8 mouse cellular contexts compared by ENCODE assay signal in the genomic region with DNA sequence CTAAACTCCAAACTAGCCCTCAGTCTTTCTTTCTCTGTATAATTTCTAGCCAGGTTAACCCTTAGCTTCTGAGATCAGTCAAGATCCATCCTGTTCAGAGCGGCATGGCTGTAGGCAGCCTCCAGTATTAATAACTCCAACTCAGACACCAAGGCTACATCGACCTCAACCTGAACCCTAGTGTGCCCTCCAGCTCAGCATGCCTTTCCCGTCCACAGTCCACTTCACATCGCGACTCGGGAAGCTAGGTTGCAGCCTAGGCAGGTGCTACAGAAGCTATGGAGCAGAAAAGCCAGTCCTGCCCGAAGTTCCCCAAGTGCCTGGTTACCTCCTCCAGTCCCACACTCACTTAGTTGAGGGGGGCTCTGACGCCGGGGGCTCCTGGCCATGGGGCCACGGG. TPM values are rescaled to one million over a fixed set of nuclear protein-coding genes. Genes with fewer than 3 reads are reported as not detected.
DNase-seq lines count a peak whose midpoint lies in the region; ATAC-seq and TF ChIP-seq lines count a peak whose summit lies in the region.

No protein-coding gene starts in this region.

- WGBS in heart, embryonic 12.5 days, result 60% methylated on average over 10 of the region's 10 CpGs
- 74% methylated on average over 10 of the region's 10 CpGs for WGBS in stomach, embryonic 14.5 days
- WGBS in stomach, postnatal 0 days, result 79% methylated on average over 10 of the region's 10 CpGs

- 0 out of 2 replicates have a peak, but pooled peaks cover 6% of the 10 kb centered on the region for H3K9me3 ChIP-seq in heart, embryonic 12.5 days (replicated peaks)
- no peaks in the 10 kb centered on the region for H3K9me3 ChIP-seq in stomach, embryonic 14.5 days (ENCODE audit: control insufficient read depth, low read depth, low read length)
- H3K9me3 ChIP-seq in stomach, postnatal 0 days (ENCODE audit: control insufficient read depth, low read length), result no peaks in the 10 kb centered on the region

- H3K4me1 ChIP-seq in heart, embryonic 12.5 days (replicated peaks), result peaks cover 22% of the 10 kb centered on the region
- 0 out of 2 replicates have a peak, but pooled peaks cover 9% of the 10 kb centered on the region for H3K4me1 ChIP-seq in stomach, embryonic 14.5 days (ENCODE audit: control insufficient read depth, insufficient read depth, low read length)
- peaks cover 4% of the 10 kb centered on the region; the same call in 1 of the 2 replicates for H3K4me1 ChIP-seq in stomach, postnatal 0 days (replicated peaks; ENCODE audit: control insufficient read depth, insufficient read depth)

- H3K27me3 ChIP-seq in heart, embryonic 12.5 days (replicated peaks), result no peaks in the 10 kb centered on the region
- no peaks in the 10 kb centered on the region for H3K27me3 ChIP-seq in stomach, embryonic 14.5 days (ENCODE audit: control insufficient read depth, insufficient read depth, low read length)
- no peaks in the 10 kb centered on the region for H3K27me3 ChIP-seq in stomach, postnatal 0 days (ENCODE audit: control insufficient read depth, insufficient read depth, low read length)

- no peak for DNase-seq in heart, postnatal 36 days
- DNase-seq in stomach, postnatal 0 days (ENCODE audit: low spot score), result no peak
- DNase-seq in kidney, postnatal 36 days, result peak; percentile 63 to 69
- no peak for DNase-seq in adrenal gland, postnatal 25 days
- DNase-seq in right cerebral cortex, postnatal 36 days (ENCODE audit: low spot score in 2 of 2), result no peak
- no peak for DNase-seq in left cerebral cortex, postnatal 25 days (ENCODE audit: low spot score in 2 of 2)

- peak overlapping the region; percentile 41 for H3K4me3 ChIP-seq in heart, embryonic 12.5 days
- no peak overlapping the region; the same call in 1 of the 2 replicates for H3K4me3 ChIP-seq in stomach, embryonic 14.5 days (ENCODE audit: low read depth, low read length)
- H3K4me3 ChIP-seq in stomach, postnatal 0 days (ENCODE audit: low read depth, low read length), result no peak overlapping the region

- ATAC-seq in heart, embryonic 12.5 days (ENCODE audit: insufficient number of reproducible peaks, low FRiP score), result no peak
- ATAC-seq in stomach, embryonic 14.5 days (ENCODE audit: insufficient number of reproducible peaks, insufficient read depth, low FRiP score, low read depth), result no peak
- ATAC-seq in stomach, postnatal 0 days (ENCODE audit: low FRiP score, low TSS enrichment), result no peak

- intact Hi-C loops in heart, postnatal 36 days (cut with DNase I), result loop anchor here (5.0 kb wide), 1 partner anchor 40 kb away; no protein-coding TSS in a partner anchor
- intact Hi-C loops in left cerebral cortex, postnatal 25 days (cut with DNase I), result no loop called here

- peak overlapping the region; percentile 70 for H3K4me2 ChIP-seq in heart, embryonic 12.5 days
- H3K4me2 ChIP-seq in stomach, embryonic 14.5 days (replicated peaks; ENCODE audit: low read depth, low read length), result peak overlapping the region; percentile 53
- H3K4me2 ChIP-seq in stomach, postnatal 0 days (replicated peaks; ENCODE audit: low read depth), result no peak overlapping the region

- no peaks in the 10 kb centered on the region for H3K36me3 ChIP-seq in heart, embryonic 12.5 days
- no peaks in the 10 kb centered on the region for H3K36me3 ChIP-seq in stomach, embryonic 14.5 days (ENCODE audit: control insufficient read depth, insufficient read depth, low read length)
- H3K36me3 ChIP-seq in stomach, postnatal 0 days (ENCODE audit: control insufficient read depth, insufficient read depth, low read length), result peaks cover 3% of the 10 kb centered on the region; the same call in 1 of the 2 replicates

- TF ChIP-seq EP300 in stomach, postnatal 0 days (optimal IDR thresholded peaks at IDR 0.05), result no peak

- H3K9ac ChIP-seq in heart, embryonic 12.5 days, result peak overlapping the region; percentile 47
- no peak overlapping the region for H3K9ac ChIP-seq in stomach, embryonic 14.5 days (replicated peaks; ENCODE audit: low read depth, low read length)
- H3K9ac ChIP-seq in stomach, postnatal 0 days (ENCODE audit: low read length), result no peak overlapping the region

- no peak overlapping the region for H3K27ac ChIP-seq in heart, embryonic 12.5 days (ENCODE audit: poor library complexity, severe bottlenecking)
- no peak overlapping the region for H3K27ac ChIP-seq in stomach, embryonic 14.5 days (ENCODE audit: low read length)
- H3K27ac ChIP-seq in stomach, postnatal 0 days (replicated peaks), result no peak overlapping the region

- TF ChIP-seq CTCF in stomach, postnatal 0 days (IDR thresholded peaks at IDR 0.05; ENCODE audit: low read depth), result no peak

RNA-seq across cellular contexts. Expression of gene Slc25a44, which starts 12.5 kb away (rescaled TPM):
- polyA plus RNA-seq in heart, embryonic 12.5 days (2016; fragmentation: Nextera tagmentation; extraction: Ambion mirVana), result 14.1 and 14.3 TPM in 2 replicates
- 10 to 100 TPM; 11.6 to 15.6 TPM for total RNA-seq in heart, postnatal 36 days (2021)
- 18.2 and 18.4 TPM in 2 replicates for polyA plus RNA-seq in stomach, embryonic 14.5 days (2014; fragmentation: Nextera tagmentation; extraction: Ambion mirVana)
- 9.7 and 9.8 TPM in 2 replicates for polyA plus RNA-seq in stomach, postnatal 0 days (2015; fragmentation: Nextera tagmentation; extraction: Ambion mirVana)
- 42.9 and 45.9 TPM in 2 replicates for total RNA-seq in adrenal gland, postnatal 25 days (2021)
- total RNA-seq in left cerebral cortex, postnatal 25 days (2021), result 10 to 100 TPM; 77.4 to 79.3 TPM

RNA-seq across cellular contexts. Expression of gene Sema4a, which starts 23.5 kb away (rescaled TPM):
- 0.92 and 1.3 TPM in 2 replicates for polyA plus RNA-seq in heart, embryonic 12.5 days (2016; fragmentation: Nextera tagmentation; extraction: Ambion mirVana)
- total RNA-seq in heart, postnatal 36 days (2021), result 1 to 10 TPM; 3.1 to 3.6 TPM
- 8.9 and 11.8 TPM in 2 replicates for polyA plus RNA-seq in stomach, embryonic 14.5 days (2014; fragmentation: Nextera tagmentation; extraction: Ambion mirVana)
- 27.9 and 32.7 TPM in 2 replicates for polyA plus RNA-seq in stomach, postnatal 0 days (2015; fragmentation: Nextera tagmentation; extraction: Ambion mirVana)
- total RNA-seq in adrenal gland, postnatal 25 days (2021), result 6.0 and 6.2 TPM in 2 replicates
- 10 to 100 TPM; 49.2 to 57.9 TPM for total RNA-seq in left cerebral cortex, postnatal 25 days (2021)

RNA-seq across cellular contexts. Expression of gene Pmf1, which starts 27.3 kb away (rescaled TPM):
- polyA plus RNA-seq in heart, embryonic 12.5 days (2016; fragmentation: Nextera tagmentation; extraction: Ambion mirVana), result 100 and 104 TPM in 2 replicates
- total RNA-seq in heart, postnatal 36 days (2021), result 10 to 100 TPM; 14.5 to 18.3 TPM
- polyA plus RNA-seq in stomach, embryonic 14.5 days (2014; fragmentation: Nextera tagmentation; extraction: Ambion mirVana), result 136 and 143 TPM in 2 replicates
- 55.6 and 58.1 TPM in 2 replicates for polyA plus RNA-seq in stomach, postnatal 0 days (2015; fragmentation: Nextera tagmentation; extraction: Ambion mirVana)
- total RNA-seq in adrenal gland, postnatal 25 days (2021), result 34.9 and 41.2 TPM in 2 replicates
- total RNA-seq in left cerebral cortex, postnatal 25 days (2021), result 1 to 10 TPM; 5.1 to 6.2 TPM

RNA-seq across cellular contexts. Expression of gene Bglap, which starts 53.2 kb away (rescaled TPM):
- not detected in 2 replicates for polyA plus RNA-seq in heart, embryonic 12.5 days (2016; fragmentation: Nextera tagmentation; extraction: Ambion mirVana)
- total RNA-seq in heart, postnatal 36 days (2021), result not detected
- polyA plus RNA-seq in stomach, embryonic 14.5 days (2014; fragmentation: Nextera tagmentation; extraction: Ambion mirVana), result not detected in 2 replicates
- 0.64 TPM in 1 of 2 replicates, not detected in the other for polyA plus RNA-seq in stomach, postnatal 0 days (2015; fragmentation: Nextera tagmentation; extraction: Ambion mirVana)
- 4.3 TPM in 1 of 2 replicates, not detected in the other for total RNA-seq in adrenal gland, postnatal 25 days (2021)
- total RNA-seq in left cerebral cortex, postnatal 25 days (2021), result 1 to 10 TPM in 1 of 2 experiments, under 1 TPM in 1; 0.96 to 4.2 TPM

RNA-seq across cellular contexts. Expression of gene Bglap2, which starts 59.0 kb away (rescaled TPM):
- not detected in 2 replicates for polyA plus RNA-seq in heart, embryonic 12.5 days (2016; fragmentation: Nextera tagmentation; extraction: Ambion mirVana)
- not detected for total RNA-seq in heart, postnatal 36 days (2021)
- not detected in 2 replicates for polyA plus RNA-seq in stomach, embryonic 14.5 days (2014; fragmentation: Nextera tagmentation; extraction: Ambion mirVana)
- polyA plus RNA-seq in stomach, postnatal 0 days (2015; fragmentation: Nextera tagmentation; extraction: Ambion mirVana), result 20.1 and 24.9 TPM in 2 replicates
- total RNA-seq in adrenal gland, postnatal 25 days (2021), result 1.0 TPM in 1 of 2 replicates, not detected in the other
- total RNA-seq in left cerebral cortex, postnatal 25 days (2021), result not detected

Comparison
In these comparisons a context has a peak if more than half of its experiments do, and no peak if none do; other contexts are left out.
1. DNase-seq: peak in kidney, postnatal 36 days (2 of 2); none in heart, postnatal 36 days (0 of 2), stomach, postnatal 0 days (single experiment), adrenal gland, postnatal 25 days (single experiment), right cerebral cortex, postnatal 36 days (0 of 2) and left cerebral cortex, postnatal 25 days (0 of 2).